Mouse (Mus musculus) inflammation-experienced regulatory T-cells, adult 6 months (primary cell): ENCODE data around the gene Bglap. TPM values are rescaled to one million over a fixed set of nuclear protein-coding genes. Genes with fewer than 3 reads are reported as not detected.
"Not testable (repeated sequence)": the region's sequence is repeated elsewhere in the genome, so short reads cannot be mapped to it uniquely, and the experiment has no call there.

ENCODE experiments used
- ATAC-seq: one replicate; pipeline ENCODE4 v1.8.0; 2017
- polyA plus RNA-seq, 3 experiments: library from polyadenylated mRNA; unstranded; fragments of 100-300 nt; shearing (Covaris generic); gene quantifications; one replicate each; pipeline ENCODE4 v1.2.1; 2017

Gene Bglap
- polyA plus RNA-seq, 3 experiments from 2014 or later: not detected

GRCm38 (mm10) chr3:88393776-88394375 is 9.6 kb upstream of the Bglap start:
- no peak for ATAC-seq

GRCm38 (mm10) chr3:88382383-88382782 is 1.9 kb downstream of the Bglap start:
- ATAC-seq: not testable (repeated sequence)

- peak; percentile 99 for ATAC-seq
Observed at GRCm38 (mm10) chr3:88381389-88382315, 2.6 kb downstream of the Bglap start.

GRCm38 (mm10) chr3:88378599-88378998 is 5.7 kb downstream of the Bglap start, which contains the start of gene Bglap2:
Bglap2 (minus strand) TSS chr3:88378699.
- not testable (repeated sequence) for ATAC-seq

- ATAC-seq: not testable (repeated sequence)
Observed at GRCm38 (mm10) chr3:88376644-88377043, 7.6 kb downstream of the Bglap start.

GRCm38 (mm10) chr3:88375750-88376626 is 8.3 kb downstream of the Bglap start:
- ATAC-seq: peak; percentile 85

- not testable (repeated sequence) for ATAC-seq
Observed at GRCm38 (mm10) chr3:88372643-88373042, 11.6 kb downstream of the Bglap start, which contains the start of gene Bglap3. Bglap3 (minus strand) TSS chr3:88372743.

GRCm38 (mm10) chr3:88368511-88368910 is 15.8 kb downstream of the Bglap start:
- not testable (repeated sequence) for ATAC-seq

GRCm38 (mm10) chr3:88367517-88367916 is 16.7 kb downstream of the Bglap start:
- ATAC-seq: not testable (repeated sequence)

GRCm38 (mm10) chr3:88366830-88367428 is 17.3 kb downstream of the Bglap start:
- peak; percentile 91 for ATAC-seq

- ATAC-seq: no peak
Observed at GRCm38 (mm10) chr3:88365705-88366361, 18.4 kb downstream of the Bglap start.

- ATAC-seq: no peak
Observed at GRCm38 (mm10) chr3:88364337-88364736, 19.9 kb downstream of the Bglap start, which contains the start of gene Paqr6. Paqr6 (plus strand) TSS chr3:88364584.

- ATAC-seq: no peak
Observed at GRCm38 (mm10) chr3:88363700-88364099, 20.6 kb downstream of the Bglap start.

GRCm38 (mm10) chr3:88361612-88362313 is 22.5 kb downstream of the Bglap start:
- no peak for ATAC-seq

GRCm38 (mm10) chr3:88361096-88361495 is 23.2 kb downstream of the Bglap start:
- no peak for ATAC-seq

- no peak for ATAC-seq
Observed at GRCm38 (mm10) chr3:88359989-88360388, 24.3 kb downstream of the Bglap start.

GRCm38 (mm10) chr3:88359584-88359983 is 24.7 kb downstream of the Bglap start:
- no peak for ATAC-seq

GRCm38 (mm10) chr3:88354396-88355165 is 29.7 kb downstream of the Bglap start:
- ATAC-seq: no peak

GRCm38 (mm10) chr3:88352907-88353306 is 31.4 kb downstream of the Bglap start:
- ATAC-seq: no peak

GRCm38 (mm10) chr3:88350732-88351131 is 33.5 kb downstream of the Bglap start:
- no peak for ATAC-seq
